Mouse (Mus musculus) lung, postnatal 14 days (tissue): ENCODE measurements around the gene Lrrc23.
"Not testable (repeated sequence)": the region's sequence is repeated elsewhere in the genome, so short reads cannot be mapped to it uniquely, and the experiment has no call there.

Source experiments
- DNase-seq: peaks from one replicate; pipeline ENCODE4 v3.0.0; 2021

The Lrrc23 gene

DNA sequence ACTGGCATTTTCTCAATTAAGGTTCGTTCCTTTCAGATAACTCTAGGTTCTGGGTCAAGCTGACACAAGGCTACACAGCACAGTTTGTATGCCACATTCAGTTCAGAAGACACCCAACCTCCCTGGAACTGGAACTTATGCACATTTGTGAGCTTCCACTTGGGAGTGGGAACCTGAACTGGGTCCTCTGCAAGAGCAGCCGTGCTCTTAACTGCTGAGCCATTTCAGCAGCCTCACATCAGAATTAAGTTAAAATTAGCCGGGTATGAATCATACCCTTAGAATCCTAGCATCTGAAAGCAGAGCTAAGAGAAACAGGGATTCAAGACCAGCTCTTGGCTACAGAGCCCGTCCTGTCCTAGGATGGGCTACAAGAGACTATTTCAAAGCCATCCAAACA is 27.8 kb upstream of the Lrrc23 start:
- DNase-seq = no peak

DNA sequence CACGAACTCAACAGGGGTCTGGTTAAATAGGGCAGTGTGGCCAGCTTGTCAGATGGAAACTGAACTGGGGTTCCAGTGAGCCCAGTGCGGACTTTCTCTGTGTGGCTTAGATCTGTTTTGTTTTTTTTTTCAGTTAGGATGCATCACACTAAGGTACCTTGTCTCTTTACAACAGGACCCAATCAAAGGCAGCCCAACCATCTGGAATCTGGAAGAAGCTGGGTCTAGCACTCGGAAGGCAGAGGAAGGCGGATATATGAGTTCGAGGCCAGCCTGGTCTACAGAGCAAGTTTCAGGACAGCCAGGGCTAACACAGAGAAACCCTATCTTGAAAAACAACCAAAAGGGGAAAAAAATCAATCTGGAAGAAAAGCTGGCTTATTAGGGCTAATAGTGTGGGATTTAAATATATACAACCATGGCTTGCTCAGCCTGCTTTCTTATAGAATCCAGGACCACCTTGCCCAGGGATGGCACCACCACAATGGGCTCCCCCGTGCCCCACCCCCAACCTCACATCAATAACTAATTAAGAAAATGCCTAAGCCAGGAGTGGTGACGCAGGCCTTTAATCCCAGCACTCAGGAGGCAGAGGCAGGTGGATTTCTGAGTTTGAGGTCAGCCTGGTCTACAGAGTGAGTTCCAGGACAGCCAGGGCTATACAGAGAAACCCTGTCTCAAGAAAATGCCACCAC is 27.1 kb upstream of the Lrrc23 start:
- no peak for DNase-seq

DNA sequence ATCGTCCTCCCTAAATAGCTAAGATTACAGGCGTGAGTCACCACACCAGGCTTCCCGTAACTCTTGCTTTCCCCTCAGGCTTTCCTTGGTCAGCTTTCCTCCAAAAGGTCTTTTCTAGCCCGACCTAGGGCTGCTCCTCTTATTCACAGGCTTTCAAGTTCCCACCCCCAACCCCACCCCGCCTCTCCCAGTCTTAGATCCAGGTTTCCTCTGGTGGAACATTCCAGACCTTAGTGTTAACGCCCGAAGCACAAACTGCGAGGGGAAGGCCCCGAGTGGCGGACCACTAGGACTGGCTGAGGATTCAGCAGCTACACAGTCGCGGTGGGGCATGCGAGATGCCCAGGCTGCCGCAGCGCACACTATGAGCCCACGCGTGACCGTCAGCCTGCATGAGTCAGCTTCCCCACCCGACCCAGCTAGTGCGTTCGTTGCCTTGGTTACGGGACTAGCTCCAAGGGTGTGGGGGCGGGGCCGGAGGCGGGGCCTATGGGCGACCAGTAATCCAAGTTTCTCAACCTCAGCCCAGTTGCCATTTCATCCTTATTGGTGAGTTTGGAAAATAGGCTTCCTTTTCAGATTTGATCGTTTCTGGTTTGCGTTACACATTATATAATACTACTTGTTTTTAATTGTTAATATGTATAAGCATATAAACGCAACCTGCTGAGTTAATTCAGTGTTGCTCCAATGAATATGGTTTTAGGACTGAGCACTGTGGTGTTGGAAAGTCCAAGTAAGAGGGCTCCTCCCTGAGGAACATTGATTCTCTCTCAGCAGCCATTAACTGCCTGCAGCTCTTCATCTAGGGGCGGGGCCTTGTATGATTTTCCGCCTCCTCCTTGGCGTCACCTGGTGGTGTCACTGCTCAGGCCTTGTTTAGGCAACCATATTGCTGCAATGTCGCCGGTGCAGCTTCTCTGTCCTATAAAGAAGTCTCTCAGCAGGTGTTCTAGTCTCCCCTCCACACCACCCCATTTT is 26.1 kb upstream of the Lrrc23 start:
- DNase-seq = peak; percentile 93

DNA sequence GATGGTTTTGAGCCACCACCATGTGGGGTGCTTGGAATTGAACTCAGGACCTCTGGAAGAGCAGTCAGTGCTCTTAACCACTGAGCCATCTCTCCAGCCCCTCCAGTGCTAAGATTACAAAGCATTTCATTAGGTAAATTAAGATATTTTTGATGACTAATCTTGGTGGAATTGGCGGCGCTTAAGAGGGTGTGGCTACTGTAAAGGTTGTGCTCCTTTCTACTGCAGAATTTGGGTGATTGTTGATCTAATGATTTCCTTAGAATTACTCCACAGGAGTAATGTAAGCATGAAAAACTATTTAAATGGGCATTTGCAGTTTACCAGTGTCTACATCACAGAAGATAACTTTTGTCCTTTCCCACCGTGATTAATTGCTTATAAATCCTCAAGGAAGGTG is 24.8 kb upstream of the Lrrc23 start:
- no peak for DNase-seq

DNA sequence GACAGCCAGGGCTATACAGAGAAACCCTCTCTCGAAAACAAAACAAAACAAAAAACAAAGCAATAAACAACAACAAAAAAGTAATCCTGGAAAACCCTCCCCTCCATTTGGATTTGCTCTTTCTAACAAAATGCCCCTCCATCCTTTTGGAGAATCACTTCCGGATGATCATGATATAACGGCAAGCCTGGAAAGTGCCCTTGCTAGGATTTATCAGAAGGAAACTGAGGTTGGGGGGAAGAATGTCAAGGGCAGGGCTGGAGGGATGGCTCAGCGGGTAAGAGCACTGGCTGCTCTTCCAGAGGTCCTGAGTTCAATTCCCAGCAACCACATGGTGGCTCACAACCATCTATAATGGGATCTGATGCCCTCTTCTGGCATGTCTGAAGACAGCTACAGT is 24.2 kb upstream of the Lrrc23 start:
- not testable (repeated sequence) for DNase-seq

DNA sequence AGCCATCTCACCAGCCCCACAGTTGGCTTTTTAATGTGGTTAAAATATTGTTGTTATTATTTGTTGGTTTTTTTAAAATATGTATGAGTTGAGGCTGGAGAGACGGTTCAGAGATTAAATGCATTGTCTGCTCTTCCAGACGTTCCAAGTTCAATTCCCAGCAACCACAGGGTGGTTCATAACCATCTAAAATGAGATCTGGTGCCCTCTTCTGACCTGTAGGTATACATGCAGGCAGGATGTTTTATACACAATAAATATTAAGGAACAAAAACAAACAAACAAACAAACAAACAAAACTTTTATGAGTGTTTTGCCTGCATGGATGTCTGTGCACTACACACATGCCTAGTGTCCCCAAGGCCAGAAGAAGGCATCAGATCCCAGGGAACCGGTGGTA is 23.5 kb upstream of the Lrrc23 start:
- DNase-seq = no peak

DNA sequence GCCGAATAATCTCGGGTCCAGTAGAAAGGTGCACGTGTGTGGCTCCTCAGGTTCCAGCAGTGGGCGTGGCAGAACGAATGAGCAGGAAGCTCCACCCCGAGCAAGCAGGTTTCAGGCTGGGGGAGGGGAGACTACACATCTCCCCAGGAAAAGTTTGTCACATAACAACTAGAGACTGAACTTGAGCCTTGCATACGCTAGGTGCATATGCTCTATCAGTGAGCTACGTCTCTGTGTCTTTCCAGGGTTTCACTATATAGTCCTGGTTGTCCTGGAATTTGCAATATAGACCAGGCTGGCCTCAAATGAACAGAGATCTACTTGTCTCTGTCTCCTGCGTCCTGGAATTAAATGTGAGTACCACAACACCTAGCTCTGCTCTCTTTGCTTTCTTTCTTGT is 22.9 kb upstream of the Lrrc23 start:
- not testable (repeated sequence) for DNase-seq

DNA sequence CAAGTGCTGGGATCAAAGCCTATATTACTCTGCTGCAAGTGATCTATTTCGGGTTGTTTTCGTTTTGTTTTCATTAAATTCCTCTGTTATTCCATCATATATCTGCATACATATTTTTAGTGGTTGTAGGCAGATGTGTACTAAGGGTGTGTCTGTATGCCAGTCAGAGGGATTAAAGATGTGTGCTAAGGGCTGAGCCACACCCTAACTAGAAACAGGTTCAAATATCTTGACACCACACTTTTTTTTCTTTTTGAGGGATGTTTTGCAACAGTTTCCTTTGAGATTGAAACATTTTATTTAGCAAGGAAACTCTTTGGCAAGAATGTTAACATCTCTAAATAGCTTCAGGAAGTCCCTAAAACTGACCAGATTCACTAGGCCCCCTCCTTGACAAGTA is 16.7 kb upstream of the Lrrc23 start:
- DNase-seq = no peak

DNA sequence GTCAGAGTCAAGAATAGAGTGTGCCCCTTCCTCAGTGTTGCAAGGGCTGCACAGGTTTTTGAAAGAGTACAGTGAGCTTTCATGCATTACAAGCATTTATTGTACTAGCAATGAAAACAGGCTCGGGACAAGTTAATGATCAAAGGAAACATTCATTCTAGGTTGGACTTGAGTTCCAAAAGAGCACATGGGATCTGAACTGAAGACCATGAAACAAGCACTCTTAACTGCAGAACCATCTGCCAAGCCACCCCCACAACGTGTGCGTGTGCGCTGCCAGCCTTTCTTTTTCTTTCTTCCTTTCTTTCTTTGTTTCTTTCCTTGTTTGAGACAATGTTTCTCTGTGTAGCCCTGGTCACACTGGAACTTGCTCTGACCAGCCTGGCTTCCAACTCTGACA is 16.3 kb upstream of the Lrrc23 start:
- DNase-seq = no peak

DNA sequence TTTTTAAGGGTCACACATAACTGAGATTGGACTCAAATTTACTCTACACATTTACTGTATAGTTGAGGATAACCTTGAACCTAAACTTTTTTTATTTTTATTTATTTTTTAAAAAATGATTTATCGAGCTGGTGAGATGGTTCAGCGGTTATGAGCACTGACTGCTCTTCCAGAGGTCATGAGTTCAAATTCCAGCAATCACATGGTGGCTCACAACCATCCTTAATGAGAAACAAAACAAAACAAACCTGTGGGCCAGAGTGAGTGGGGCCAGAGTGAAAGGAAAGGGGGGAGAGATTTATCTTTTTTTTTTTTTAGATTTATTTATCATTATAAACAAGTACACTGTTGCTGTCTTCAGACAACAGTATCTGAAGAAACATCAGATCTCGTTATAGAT is 12.4 kb upstream of the Lrrc23 start:
- DNase-seq = no peak

DNA sequence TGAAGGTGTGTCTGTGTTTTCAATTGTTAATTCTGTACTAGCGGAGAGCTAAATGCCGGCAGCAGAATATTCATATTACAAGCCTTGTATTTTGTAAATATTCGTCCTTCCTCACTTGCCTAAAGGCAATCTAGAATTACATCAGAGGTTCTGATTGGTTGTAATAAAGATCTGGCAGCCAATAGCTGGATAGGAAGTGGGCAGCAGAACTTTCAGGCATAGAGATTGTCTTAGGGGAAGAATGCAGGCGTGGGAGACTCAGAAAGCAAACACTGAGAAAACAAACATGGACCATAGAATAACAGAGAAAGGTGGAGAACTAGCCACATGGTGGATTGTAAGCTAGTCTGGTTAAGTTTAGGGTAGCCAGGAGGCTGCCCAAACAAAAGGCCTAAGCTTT is 10.6 kb upstream of the Lrrc23 start:
- DNase-seq = no peak

DNA sequence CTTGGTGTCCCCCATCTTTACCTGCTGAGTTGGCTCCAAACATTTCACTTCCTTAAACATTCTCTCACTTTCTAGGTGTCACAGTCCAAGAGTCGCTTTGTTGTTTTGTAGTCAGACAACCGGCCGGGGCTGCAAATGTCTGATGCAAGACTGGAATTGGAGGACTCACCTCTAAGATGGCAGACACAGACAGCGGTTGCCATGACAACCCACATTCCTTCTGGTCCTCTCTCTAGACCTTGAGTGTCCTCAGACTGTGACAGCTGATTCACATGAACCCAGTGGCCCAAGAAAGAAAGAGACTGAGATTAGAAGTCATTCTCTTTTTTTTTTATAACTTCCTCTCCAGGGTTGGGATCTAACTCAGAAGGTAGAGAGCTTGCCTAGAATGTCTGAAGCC is 10.0 kb upstream of the Lrrc23 start:
- no peak for DNase-seq

DNA sequence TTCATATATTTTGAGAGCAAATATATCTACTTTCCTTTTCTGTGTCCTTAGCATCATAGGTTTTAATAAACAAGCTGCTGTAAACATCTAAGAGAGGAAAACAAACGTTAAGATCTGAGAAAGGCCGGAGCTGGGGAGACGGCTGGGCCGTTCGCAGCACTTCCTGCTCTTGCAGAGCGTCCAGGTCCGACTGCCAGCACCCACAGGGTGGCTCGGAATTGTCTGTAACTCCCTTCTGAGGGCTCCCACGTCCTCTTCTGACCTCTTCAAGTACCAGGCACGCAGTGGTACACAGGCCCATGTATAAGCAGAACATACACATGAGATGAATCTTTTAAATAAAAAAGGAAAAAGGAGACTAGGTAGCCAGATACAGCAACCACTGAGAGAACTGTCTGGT is 8.2 kb upstream of the Lrrc23 start:
- no peak for DNase-seq

DNA sequence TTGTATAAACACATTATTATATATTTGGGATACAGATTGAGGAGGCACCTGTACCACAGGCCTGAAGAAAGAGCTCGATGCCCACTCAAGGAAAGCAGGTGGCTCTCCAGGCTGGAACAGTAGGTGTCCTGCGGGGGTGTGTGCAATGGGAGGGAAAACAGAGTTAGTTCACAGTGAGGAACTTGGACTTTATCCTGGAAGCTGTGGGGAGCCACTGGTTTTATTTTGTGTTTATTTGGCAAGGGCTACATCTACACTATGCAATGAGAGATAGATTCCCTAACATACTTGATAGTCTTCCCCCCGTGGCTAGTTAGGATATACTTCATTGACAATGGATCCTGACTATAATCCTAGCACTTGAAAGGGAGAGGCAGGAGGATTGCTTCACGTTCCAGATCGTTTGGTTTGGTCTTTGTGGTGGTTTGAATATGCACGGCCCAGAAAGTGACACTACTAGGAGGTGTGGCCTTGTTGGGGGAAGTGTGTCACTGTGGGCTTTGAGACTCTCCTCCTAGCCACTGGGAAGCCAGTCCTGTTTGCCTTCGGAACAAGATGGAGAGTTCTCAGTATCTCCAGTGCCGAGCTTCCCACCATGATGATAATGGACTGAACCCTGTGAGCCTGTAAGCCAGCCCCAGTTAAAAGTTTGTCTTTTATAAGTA is 7.4 kb upstream of the Lrrc23 start:
- no peak for DNase-seq

DNA sequence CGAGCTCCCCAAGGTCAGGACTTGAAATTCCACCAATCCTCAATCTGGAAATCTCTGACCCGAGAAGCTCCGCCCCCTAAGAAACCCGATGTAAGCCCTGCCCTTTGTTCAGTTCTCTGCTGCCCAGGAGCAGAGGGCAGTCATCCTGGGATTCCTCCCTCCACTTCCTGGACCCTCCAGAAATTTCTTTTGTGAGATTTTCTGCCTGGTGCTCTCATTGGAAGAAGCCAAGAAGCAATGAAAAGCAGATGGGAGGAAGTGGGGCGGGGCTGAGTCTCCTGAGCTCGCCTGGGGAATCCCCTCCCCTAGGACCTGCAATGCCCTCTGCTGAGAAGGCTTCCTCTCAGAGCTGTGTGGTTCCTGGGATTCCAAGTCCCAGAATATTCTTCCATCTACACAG is 2.9 kb upstream of the Lrrc23 start:
- DNase-seq = peak; percentile 31

DNA sequence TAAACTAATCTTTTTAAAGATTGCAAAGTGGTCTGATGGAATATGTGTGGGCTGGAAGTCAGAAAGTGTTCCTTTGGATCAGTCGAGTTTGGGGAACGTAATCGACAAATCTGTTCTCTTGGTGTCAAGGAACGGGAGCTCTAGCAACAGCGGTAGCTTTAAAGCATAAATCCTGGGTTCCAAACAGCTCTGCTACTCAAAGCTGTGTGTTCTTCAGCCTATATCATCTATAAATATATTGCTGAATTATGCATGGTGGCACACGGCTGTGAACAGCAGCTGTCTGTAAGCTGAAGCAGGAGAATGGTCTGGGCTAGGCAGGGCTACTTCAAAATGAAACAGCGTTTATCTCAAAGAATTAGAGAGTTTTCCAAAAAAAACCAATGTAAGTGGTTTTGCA is 1.4 kb upstream of the Lrrc23 start:
- no peak for DNase-seq

DNA sequence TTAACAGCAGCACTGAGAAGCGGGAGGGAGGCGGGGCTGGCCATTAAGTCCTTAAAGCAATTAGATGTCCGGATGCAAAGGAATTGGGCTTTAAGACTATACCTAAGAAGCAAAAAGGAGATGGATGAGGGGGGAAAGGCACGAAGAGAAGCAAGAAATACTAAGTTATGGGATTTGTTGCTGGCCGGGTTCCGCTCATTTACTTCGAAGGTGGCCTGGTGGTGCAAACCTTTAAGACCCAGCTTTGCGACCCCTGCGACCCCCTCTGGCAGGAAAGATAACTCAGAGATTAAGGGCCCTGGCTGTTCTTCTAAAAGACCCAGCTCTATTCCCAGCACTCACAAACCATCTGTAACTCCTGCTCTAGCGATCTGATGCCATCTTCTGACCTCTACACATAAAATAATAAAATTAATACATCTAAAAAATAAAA is 473 bp upstream of the Lrrc23 start:
- no peak for DNase-seq

DNA sequence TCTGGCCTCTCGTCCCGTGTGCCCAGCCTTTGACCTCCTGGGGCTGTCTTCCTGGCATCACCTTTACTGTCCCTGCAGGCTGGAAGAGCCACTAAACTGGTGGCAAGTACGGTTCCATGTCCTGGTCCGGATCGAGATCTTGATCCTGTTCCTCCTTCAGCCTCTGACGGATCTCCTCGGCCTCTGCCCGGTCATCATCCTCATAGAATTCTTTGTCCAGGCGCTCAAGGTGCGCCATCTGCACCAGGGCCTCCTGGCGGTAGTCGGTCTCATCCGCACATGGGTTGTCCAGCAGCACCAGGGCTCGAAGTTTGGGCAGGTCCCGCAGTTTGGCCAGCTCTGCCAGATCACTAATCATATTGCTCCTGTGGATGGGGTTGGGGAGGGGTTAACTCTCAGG is 9.0 kb downstream of the Lrrc23 start:
- DNase-seq = no peak

DNA sequence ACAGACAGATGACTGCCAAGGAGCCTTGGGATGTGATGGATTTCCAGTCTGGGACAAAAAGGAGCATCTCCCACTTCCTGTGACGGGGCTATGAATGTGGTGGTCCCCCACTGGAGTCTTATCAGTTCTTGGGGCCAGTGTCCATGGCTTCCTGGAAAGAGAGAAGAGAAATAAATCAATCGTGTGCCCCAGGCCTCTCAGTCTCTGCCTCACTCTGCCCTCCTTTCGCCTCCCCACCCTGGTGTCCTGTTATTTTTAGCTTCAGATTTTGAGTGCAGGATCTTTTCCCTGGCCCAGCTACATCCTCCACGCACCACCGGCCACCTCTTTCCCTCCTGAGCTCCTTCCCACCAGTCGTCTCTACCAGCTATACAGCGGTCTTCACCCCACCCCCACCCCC is 9.5 kb downstream of the Lrrc23 start:
- DNase-seq = no peak

DNA sequence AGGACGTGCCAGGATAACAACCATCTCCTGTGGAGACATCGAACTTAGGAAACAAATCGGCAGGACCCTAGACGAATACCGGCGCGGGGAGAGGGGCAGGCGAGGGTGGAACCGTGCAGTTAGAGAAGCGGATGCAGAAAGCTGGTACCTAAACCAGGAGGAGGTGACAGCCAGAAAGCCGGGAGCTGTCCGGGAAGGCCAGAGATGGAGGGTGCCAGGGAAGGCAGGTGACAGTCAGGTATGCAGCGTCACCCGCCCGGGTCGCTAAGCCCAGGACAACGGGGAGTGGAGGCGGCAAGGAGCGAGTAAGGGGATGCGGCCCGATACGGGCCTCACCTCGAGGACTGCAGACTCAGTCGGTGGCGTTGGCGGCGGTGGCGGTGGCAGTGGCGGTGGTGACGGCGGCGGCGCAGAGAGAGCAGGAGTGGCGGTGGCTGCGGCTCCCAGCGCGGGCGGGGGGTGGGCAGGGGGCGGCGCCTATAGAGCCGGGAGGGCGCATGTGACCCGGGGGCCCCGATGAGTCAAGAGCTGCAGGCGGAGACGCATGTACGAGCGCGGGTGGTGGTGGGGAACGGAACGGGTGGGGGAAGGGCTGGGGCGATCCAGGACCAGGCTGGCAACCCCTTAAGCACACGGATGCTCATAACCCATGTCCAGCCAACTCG is 10.3 kb downstream of the Lrrc23 start, which contains the start of gene Eno2:
Gene Eno2 (minus strand): TSS at position 573 of the 665 bp plus-strand sequence.
- DNase-seq = peak; percentile 46

DNA sequence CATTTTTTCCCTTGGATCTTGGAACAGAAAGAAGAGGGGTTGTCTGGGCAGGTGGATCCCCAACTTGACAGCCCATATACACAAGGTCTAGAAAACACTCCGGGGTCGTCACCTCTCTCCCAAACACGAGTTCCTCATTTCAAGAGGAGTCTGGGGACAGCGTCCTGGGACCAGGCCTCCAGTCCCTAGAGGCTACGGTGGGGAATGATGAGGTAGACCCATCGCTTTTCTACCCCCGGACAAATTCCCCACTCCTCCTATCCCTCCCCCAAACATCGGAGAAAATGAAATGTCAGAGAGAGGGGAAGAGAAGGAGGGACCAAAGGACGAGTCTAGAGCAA is 10.9 kb downstream of the Lrrc23 start:
- DNase-seq = no peak

DNA sequence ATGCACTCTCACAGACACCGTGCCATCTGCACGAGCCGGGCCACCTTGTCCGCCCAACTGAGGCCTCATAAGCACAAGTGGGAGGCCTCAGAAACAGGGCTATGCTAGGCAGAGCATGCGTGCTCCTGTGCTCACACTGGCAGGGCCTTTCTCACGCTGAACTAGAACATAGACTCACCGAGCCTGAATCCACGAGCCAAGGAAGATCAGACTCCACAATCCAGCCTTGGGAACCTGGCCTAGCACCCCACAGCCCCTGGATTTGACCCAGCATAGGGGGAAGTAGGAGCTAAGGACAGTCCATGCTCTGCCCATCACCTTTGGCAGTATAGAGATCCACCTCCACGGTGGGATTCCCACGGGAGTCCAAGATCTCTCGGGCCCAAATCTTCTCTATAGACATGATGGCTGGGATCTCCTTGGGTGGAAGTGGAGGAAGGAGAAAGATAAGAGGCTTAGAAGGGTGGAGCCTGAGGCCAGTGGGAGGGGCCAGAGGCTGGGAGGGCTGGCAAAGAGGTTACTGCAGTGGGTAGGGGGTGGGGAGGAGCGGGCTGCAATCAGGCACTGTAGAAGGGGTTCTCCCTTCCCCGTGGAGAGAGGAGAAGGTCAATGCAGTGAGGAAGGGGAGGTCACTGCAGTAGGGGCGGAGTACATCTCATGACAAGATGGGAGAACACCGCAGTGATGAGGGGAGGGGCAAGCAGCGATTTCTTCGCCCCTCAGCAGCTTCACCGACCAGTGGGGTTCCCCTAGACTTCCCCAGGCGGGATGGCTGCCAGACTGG is 11.4 kb downstream of the Lrrc23 start:
- no peak for DNase-seq
